Mouse (Mus musculus) embryonic stem cell, embryonic (primary cell): ENCODE results near the gene Pmf1.

Source experiments
- CTCF ChIA-PET, 4 experiments: fragments of 300-600 bp in 2 of 4; fragments of 350-600 bp in 2 of 4; sonication (Branson Sonifier 250); formaldehyde crosslinking; loops; one replicate each; lab custom pipeline; 2022; ENCODE audit warnings: inconsistent platforms in 2 of 4; lab: Charles Lee
- POLR2A ChIA-PET, 4 experiments: fragments of 300-600 bp in 2 of 4; fragments of 350-600 bp in 2 of 4; sonication (Branson Sonifier 250); formaldehyde crosslinking; loops; one replicate each; lab custom pipeline; 2022; ENCODE audit warnings: antibody characterized with exemption in 4 of 4, inconsistent platforms in 1 of 4; lab: Charles Lee

Gene Pmf1

DNA sequence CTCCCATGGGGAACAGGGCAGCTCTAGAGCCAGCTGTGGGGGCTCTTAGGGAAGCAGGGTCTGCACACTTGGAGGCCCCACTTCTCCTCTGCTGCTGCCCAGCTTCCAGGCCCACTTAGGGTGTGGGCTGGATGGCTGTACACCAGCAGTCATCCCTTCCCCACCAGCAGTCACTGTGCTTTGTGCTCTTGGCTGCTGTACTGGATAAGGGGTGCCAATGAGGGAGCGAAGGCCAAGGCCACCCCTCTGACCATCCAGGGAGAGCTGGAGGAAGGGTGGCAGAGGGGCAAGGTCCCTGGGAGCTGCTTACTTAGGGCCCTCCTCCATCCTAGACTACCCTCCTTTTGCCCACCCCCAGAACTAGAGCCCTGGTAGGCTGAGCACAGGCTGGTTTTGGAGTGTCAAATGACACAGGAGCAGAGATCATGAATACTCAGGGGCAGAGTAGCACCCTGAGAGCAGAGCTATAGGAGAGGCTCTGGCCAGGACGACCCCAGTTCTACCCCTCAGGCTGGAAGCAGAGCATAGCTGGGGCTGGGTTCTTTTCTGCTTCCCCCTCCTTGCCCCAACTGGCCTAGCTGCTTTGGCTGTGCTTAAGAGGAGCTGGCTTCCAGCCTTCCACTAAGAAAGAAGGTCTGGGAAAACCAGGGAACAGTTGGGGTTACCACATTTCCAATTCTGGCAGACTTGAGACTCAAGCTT is 48.4 kb downstream of the Pmf1 start:
- POLR2A ChIA-PET: interaction anchor here (0.5 to 32.7 kb wide), 9 partner anchors 19 to 842 kb away, joined by 3 to 943 read pairs (median 5); partner anchors contain the start of genes Smg5 (in 3 of the 4), Tmem79 (in 3 of the 4), Glmp (in 1 of the 4) and Pmf1 (in 1 of the 4)
- CTCF ChIA-PET: interaction anchor here in 1 of 4 experiments (1.3 kb wide), 1 partner anchor 115 kb away, joined by 3 read pairs; no protein-coding TSS in a partner anchor

DNA sequence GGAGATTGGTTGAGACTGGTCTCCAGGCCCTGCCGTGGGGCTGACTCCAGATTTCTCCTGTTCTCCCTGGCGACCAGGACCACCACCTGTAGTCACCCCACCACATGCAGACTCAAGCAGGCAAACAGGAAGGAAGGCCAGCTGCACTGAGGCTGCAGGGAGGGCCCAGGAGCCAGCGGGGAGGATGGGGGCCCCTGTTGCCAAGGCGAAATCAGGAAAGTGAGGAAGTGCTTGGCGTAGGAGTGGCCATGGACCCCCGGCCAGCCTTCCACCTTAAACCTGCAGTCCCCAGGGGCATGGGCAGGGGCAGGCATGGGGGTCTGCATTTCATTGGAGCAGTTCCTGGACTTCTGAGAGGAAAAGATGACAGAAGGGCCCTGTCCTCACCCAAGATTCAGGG is 49.0 kb downstream of the Pmf1 start:
- ChIA-PET POLR2A (interaction anchor here (1.0 to 32.7 kb wide), 14 partner anchors 9 to 77 kb away, joined by 3 to 943 read pairs (median 5); partner anchors contain the start of genes Smg5 (in 3 of the 4), Tmem79 (in 3 of the 4), Pmf1 (in 2 of the 4) and Cct3 (in 1 of the 4)), CTCF (interaction anchor here in 1 of 4 experiments (1.3 kb wide), 1 partner anchor 115 kb away, joined by 3 read pairs; no protein-coding TSS in a partner anchor)

DNA sequence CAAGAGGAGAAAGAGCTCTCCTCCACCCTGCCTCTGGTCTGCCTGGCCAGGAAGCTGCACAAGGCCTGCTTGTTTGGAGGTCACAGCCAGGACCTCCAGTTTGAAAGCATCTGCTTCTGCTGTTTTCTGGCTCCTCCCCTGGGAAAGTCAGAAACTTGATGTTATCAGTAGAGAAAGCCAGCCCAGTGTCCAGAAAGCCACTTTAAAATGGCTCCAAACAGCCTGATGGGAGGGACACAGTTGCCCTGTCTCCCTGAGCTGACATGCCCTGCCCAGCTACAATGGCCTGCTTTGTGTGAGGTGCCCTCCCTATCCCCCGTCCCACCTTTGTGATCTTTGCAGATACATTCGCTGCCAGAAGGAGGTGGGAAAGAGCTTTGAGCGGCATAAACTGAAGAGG is 50.1 kb downstream of the Pmf1 start:
- CTCF ChIA-PET: interaction anchor here in 3 of 4 experiments (0.6 to 1.8 kb wide), 6 partner anchors 31 to 439 kb away, joined by 3 to 5 read pairs (median 3); no protein-coding TSS in a partner anchor
- POLR2A ChIA-PET: interaction anchor here (0.7 to 32.7 kb wide), 22 partner anchors 8 to 325 kb away, joined by 3 to 943 read pairs (median 4); partner anchors contain the start of genes Smg5 (in 3 of the 4), Tmem79 (in 3 of the 4), Cct3 (in 2 of the 4) and Pmf1 (in 2 of the 4)

DNA sequence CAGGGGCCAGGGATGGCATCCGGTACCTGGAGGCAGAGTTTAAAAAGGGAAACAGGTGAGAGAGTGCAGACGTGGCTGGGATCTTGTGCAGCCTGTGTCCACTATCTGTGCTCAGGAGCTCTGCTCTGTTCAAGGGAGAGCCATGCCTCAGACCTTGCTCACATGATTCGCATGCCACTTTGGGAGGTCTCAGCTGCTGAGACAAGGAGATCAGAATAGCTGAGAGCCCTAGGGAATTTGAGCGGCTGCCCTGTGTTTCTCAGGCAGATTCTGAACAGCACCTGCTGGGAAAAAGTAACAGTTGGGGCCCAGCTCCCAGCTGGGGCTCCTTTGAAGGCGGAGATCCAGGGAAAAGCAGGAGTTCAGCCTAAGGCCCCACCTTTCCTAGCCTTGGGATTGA is 50.5 kb downstream of the Pmf1 start:
- ChIA-PET POLR2A (interaction anchor here (0.9 to 32.7 kb wide), 16 partner anchors 9 to 325 kb away, joined by 3 to 943 read pairs (median 5); partner anchors contain the start of genes Smg5 (in 3 of the 4), Tmem79 (in 3 of the 4), Cct3 (in 1 of the 4) and Glmp (in 1 of the 4)), CTCF (interaction anchor here in 2 of 4 experiments (0.7 to 1.8 kb wide), 4 partner anchors 47 to 108 kb away, joined by 3 to 5 read pairs (median 4); no protein-coding TSS in a partner anchor)

DNA sequence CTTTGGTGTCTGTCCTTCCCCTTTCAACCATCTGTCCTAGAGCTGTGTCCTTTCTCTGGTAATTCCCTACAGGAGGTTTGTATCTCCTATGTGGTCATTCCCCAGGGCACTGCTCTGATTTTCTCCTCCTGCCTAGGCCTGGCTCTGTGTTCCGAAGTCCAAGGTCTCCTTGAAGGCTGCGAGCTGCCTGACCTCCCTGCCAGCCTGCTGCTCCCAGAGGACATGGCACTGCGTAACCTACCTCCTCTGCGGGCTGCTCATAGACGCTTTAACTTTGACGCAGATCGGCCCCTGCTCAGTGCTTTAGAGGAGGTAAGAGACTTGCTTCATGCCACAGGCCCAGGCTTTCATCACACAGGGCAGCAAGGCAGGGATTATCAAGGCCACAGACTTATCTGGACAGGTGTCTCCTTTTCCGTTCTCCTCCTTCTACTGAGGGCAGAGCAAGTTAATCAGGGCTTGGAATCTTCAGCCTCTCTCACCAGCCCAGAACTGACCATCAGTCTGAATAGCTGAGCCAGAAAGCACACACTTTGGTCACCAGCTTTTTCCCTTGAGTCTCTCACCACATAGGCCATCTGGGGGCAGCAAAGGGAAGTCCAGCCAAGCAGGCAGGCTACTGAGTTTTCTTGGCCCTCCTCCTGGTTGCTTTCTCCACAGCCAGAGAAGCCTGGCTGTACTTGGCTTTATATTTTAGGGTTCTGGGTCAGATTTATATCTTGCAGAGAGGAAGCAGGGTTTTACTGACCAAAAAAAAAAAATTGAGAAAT is 55.5 kb downstream of the Pmf1 start:
- ChIA-PET POLR2A (interaction anchor here (0.8 to 32.7 kb wide), 11 partner anchors 1 to 58 kb away, joined by 3 to 943 read pairs (median 6); partner anchors contain the start of genes Smg5 (in 2 of the 4), Tmem79 (in 2 of the 4), Cct3 (in 1 of the 4) and Glmp (in 1 of the 4)), CTCF (interaction anchor here in 2 of 4 experiments (0.7 to 0.8 kb wide), 2 partner anchors 129 to 173 kb away, joined by 3 read pairs; no protein-coding TSS in a partner anchor)

GRCm38 (mm10) chr3:88352907-88353306 is 57.2 kb downstream of the Pmf1 start:
- ChIA-PET CTCF (no interaction called here), POLR2A (interaction anchor here (1.0 to 32.7 kb wide), 13 partner anchors 1 to 57 kb away, joined by 3 to 943 read pairs (median 6); partner anchors contain the start of genes Smg5 (in 3 of the 4), Tmem79 (in 3 of the 4), Cct3 (in 1 of the 4) and Glmp (in 1 of the 4))

GRCm38 (mm10) chr3:88350732-88351131 is 59.4 kb downstream of the Pmf1 start:
- ChIA-PET POLR2A (interaction anchor here in 3 of 4 experiments (1.1 to 32.7 kb wide), 7 partner anchors 3 to 74 kb away, joined by 3 to 943 read pairs (median 456); partner anchors contain the start of genes Smg5 (in 3 of the 3), Tmem79 (in 3 of the 3), Glmp (in 1 of the 3) and Paqr6 (in 1 of the 3)), CTCF (no interaction called here)
